In the genomic region with DNA sequence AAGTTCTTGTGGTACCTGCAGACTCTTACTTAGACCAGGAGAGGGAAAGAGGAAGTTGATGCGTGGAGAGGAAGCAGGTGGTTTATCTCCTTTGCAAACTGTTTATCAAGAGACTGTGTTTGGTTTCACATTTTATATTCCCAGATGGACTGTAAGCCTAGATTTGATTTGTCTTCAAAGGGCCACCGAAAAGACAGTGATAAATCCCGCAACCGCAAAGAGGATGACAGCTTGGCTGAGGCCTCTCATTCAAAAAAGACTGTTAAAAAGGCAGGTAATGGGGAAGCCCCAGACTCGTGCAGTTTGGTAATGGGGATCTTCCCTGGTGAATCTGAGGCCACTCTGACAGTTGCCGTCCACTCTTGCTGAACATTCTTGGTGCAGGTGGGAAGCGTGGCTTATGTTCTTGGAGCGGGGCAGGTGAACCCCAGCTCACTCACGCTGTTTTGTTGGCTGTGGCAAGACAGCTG, we compare ENCODE assay signal across 14 mouse cellular contexts. TPM values are rescaled to one million over a fixed set of nuclear protein-coding genes. Genes with fewer than 3 reads are reported as not detected.
A peak's percentile ranks its signal among the peaks of the same experiment; 100 is the strongest.
DNase-seq lines count a peak whose midpoint lies in the region; ATAC-seq and TF ChIP-seq lines count a peak whose summit lies in the region.
"Had no signal": no experiment of that assay in that cellular context is flagged by ENCODE, and none has a peak within 500 bp of the region (broad histone marks: within the 10 kb centered on the region; RNA-seq: fewer than 3 reads in every experiment).

No protein-coding gene starts in this region.

- no peak for TF ChIP-seq POLR2A in MEL (IDR thresholded peaks at IDR 0.05; ENCODE audit: control insufficient read depth in 1 of 2, insufficient read depth in 1 of 2, low read depth in 1 of 2, low read length in 2 of 2, poor library complexity in 1 of 2)

- DNase-seq in kidney, adult 18-20 months: no peak
- DNase-seq in B cell, adult 2 months: peak; percentile 68 to 70
- DNase-seq in MEL (ENCODE audit: low read depth, low spot score): peak; percentile 92
- DNase-seq in testis, postnatal 10 days (ENCODE audit: low spot score): no peak
- no peak for DNase-seq in urinary bladder, postnatal 36 days (ENCODE audit: low spot score in 2 of 2)
- DNase-seq: cerebellum, adult 11 months; lung, embryonic 14.5 days; thymus, postnatal 36 days had no signal

- WGBS in kidney, embryonic 16.5 days: 62% methylated on average over 9 of the region's 9 CpGs

- no peak for TF ChIP-seq RAD21 in MEL (IDR thresholded peaks at IDR 0.05; ENCODE audit: low read depth, low read length)

- no peaks in the 10 kb centered on the region for H3K27me3 ChIP-seq in kidney, embryonic 16.5 days (ENCODE audit: insufficient read depth, low read length)
- H3K27me3 ChIP-seq in MEL (ENCODE audit: control insufficient read depth in 1 of 2, insufficient read depth in 2 of 2, low read length in 2 of 2): no peaks in the 10 kb centered on the region
- H3K27me3 ChIP-seq: heart, embryonic 15.5 days had no signal

- no peak for ATAC-seq in kidney, embryonic 16.5 days (ENCODE audit: low FRiP score, low TSS enrichment)
- ATAC-seq in megakaryocyte progenitor cell, adult 5-6 weeks (replicated peaks; ENCODE audit: poor library complexity): peak; percentile 16; the same call in 1 of the 2 replicates
- ATAC-seq: activated CD4-positive, CD25-positive, alpha-beta regulatory T cell, adult 4 months had no signal

- peak overlapping the region; percentile 29; the same call in 1 of the 2 replicates for H3K9ac ChIP-seq in kidney, embryonic 16.5 days (replicated peaks; ENCODE audit: low read length)
- H3K9ac ChIP-seq in MEL (ENCODE audit: control insufficient read depth, low read depth, low read length, poor library complexity, severe bottlenecking): no peak overlapping the region
- H3K9ac ChIP-seq: heart, embryonic 15.5 days; hindbrain, embryonic 14.5 days; lung, embryonic 14.5 days had no signal

- H3K27ac ChIP-seq in kidney, embryonic 16.5 days (ENCODE audit: low read length): peak overlapping the region; percentile 67
- peak overlapping the region; percentile 20; the same call in 1 of the 2 replicates for H3K27ac ChIP-seq in MEL (ENCODE audit: control insufficient read depth, low read depth, low read length)
- H3K27ac ChIP-seq: heart, embryonic 15.5 days; hindbrain, embryonic 14.5 days had no signal

- H3K4me3 ChIP-seq in kidney, embryonic 16.5 days (ENCODE audit: low read length): peak overlapping the region; percentile 8; the same call in 1 of the 2 replicates
- no peak overlapping the region for H3K4me3 ChIP-seq in MEL (ENCODE audit: control insufficient read depth in 1 of 2, insufficient read depth in 1 of 2, low read depth in 2 of 2, low read length in 2 of 2)
- H3K4me3 ChIP-seq: erythroblast, embryonic 14.5 days; heart, embryonic 15.5 days had no signal

- TF ChIP-seq EP300 in MEL (IDR thresholded peaks at IDR 0.05; ENCODE audit: low read depth in 1 of 2, low read length in 2 of 2): peak; percentile 98 to 99

- no peak for TF ChIP-seq CTCF in MEL (IDR thresholded peaks at IDR 0.05 in 2 of 3, conservative IDR thresholded peaks at IDR 0.05 in 1 of 3; ENCODE audit: control insufficient read depth in 1 of 3, insufficient read depth in 1 of 3, low read depth in 2 of 3, low read length in 3 of 3, poor library complexity in 1 of 3, severe bottlenecking in 1 of 3)

- peaks cover 6% of the 10 kb centered on the region for H3K79me2 ChIP-seq in MEL (ENCODE audit: control insufficient read depth, insufficient read depth, low read length, poor library complexity)

- no peaks in the 10 kb centered on the region for H3K9me3 ChIP-seq in kidney, embryonic 16.5 days (ENCODE audit: low read length)
- no peaks in the 10 kb centered on the region for H3K9me3 ChIP-seq in MEL (replicated peaks; ENCODE audit: insufficient read depth, low read length)
- H3K9me3 ChIP-seq: heart, embryonic 15.5 days had no signal

- peaks cover 66% of the 10 kb centered on the region for H3K36me3 ChIP-seq in kidney, embryonic 16.5 days (ENCODE audit: insufficient read depth, low read length)
- peaks cover 20 to 36% of the 10 kb centered on the region in 2 experiments for H3K36me3 ChIP-seq in MEL (ENCODE audit: control insufficient read depth in 1 of 2, insufficient read depth in 2 of 2, low read length in 2 of 2)

- peak overlapping the region; percentile 37 for H3K4me2 ChIP-seq in kidney, embryonic 16.5 days (replicated peaks; ENCODE audit: low read depth, low read length)
- H3K4me2 ChIP-seq: heart, embryonic 15.5 days; hindbrain, embryonic 14.5 days; lung, embryonic 14.5 days had no signal

- H3K4me1 ChIP-seq in kidney, embryonic 16.5 days (ENCODE audit: insufficient read depth, low read length): peaks cover 43% of the 10 kb centered on the region
- peaks cover 11 to 23% of the 10 kb centered on the region in 2 experiments for H3K4me1 ChIP-seq in MEL (ENCODE audit: control insufficient read depth in 1 of 2, insufficient read depth in 2 of 2, low read length in 2 of 2)

TF ChIP-seq in MEL, 35 proteins besides CTCF, POLR2A, EP300 and RAD21 (continues in another document):
- TF ChIP-seq SIN3A (IDR thresholded peaks at IDR 0.05; ENCODE audit: low read length): peak; percentile 89
- TF ChIP-seq UBTF (IDR thresholded peaks at IDR 0.05; ENCODE audit: borderline replicate concordance, insufficient read depth, low read depth, low read length): no peak
- no peak for TF ChIP-seq NRF1 (IDR thresholded peaks at IDR 0.05; ENCODE audit: insufficient read depth, low read depth, low read length, poor library complexity, severe bottlenecking)
- 0 out of 2 replicates have a peak, but pooled peaks have one; percentile 2 for TF ChIP-seq SMC3 (IDR thresholded peaks at IDR 0.05; ENCODE audit: low read depth, low read length)
- TF ChIP-seq GATA1 (IDR thresholded peaks at IDR 0.05; ENCODE audit: low read depth, low read length): peak; percentile 99
- no peak for TF ChIP-seq GABPA (IDR thresholded peaks at IDR 0.05; ENCODE audit: low read depth, low read length)
- no peak for TF ChIP-seq TBP (IDR thresholded peaks at IDR 0.05; ENCODE audit: low read depth, low read length)
- TF ChIP-seq MYC (IDR thresholded peaks at IDR 0.05; ENCODE audit: low read depth, low read length): peak; percentile 77; the same call in 1 of the 2 replicates
- peak; percentile 98 for TF ChIP-seq ETS1 (IDR thresholded peaks at IDR 0.05; ENCODE audit: low read depth, low read length)
- TF ChIP-seq MEF2A (IDR thresholded peaks at IDR 0.05; ENCODE audit: extremely low read depth, insufficient replicate concordance, low read depth, low read length, poor library complexity, severe bottlenecking): peak; percentile 21; the same call in 1 of the 2 replicates
- TF ChIP-seq TCF12 (IDR thresholded peaks at IDR 0.05; ENCODE audit: low read depth, low read length): peak; percentile 98
- no peak for TF ChIP-seq POLR2AphosphoS5 (IDR thresholded peaks at IDR 0.05; ENCODE audit: borderline replicate concordance, low read depth, low read length)
- TF ChIP-seq ELF1 (IDR thresholded peaks at IDR 0.05; ENCODE audit: low read depth, low read length): peak; percentile 53; the same call in 1 of the 2 replicates
- TF ChIP-seq MAX (IDR thresholded peaks at IDR 0.05; ENCODE audit: low read length): no peak; the same call in 1 of the 2 replicates
- peak; percentile 87 for TF ChIP-seq BHLHE40 (IDR thresholded peaks at IDR 0.05; ENCODE audit: borderline replicate concordance, low read depth, low read length)
- TF ChIP-seq NELFE (IDR thresholded peaks at IDR 0.05; ENCODE audit: low read depth, low read length): no peak
- TF ChIP-seq USF1 (IDR thresholded peaks at IDR 0.05; ENCODE audit: low read depth, low read length): no peak
- TF ChIP-seq RCOR1 (IDR thresholded peaks at IDR 0.05; ENCODE audit: low read depth, low read length): peak; percentile 100

RNA-seq across cellular contexts. Expression of a gene that starts 3.6 kb away (rescaled TPM):
- polyA plus RNA-seq in kidney, embryonic 16.5 days (2015; fragmentation: Nextera tagmentation; extraction: Ambion mirVana): 131 and 153 TPM in 2 replicates
- 4.1 and 5.3 TPM in 2 replicates for total RNA-seq in MEL (2012; rRNA removed)
- 10 to 100 TPM in 1 of 2 experiments, not detected in 1; 10.5 TPM for polyA plus RNA-seq in MEL (2012; ENCODE audit: insufficient read depth in 1 of 2, insufficient read length in 2 of 2, low read depth in 1 of 2, low replicate concordance in 2 of 2, missing spikeins in 1 of 2)
- total RNA-seq in megakaryocyte progenitor cell, adult 5-6 weeks (2015): 6.3 and 10.2 TPM in 2 replicates
- 6.4 and 8.1 TPM in 2 replicates for total RNA-seq in megakaryocyte progenitor cell, adult 5-6 weeks (2017)

RNA-seq across cellular contexts. Expression of a gene that starts 5.1 kb away (rescaled TPM):
- polyA plus RNA-seq in kidney, embryonic 16.5 days (2015; fragmentation: Nextera tagmentation; extraction: Ambion mirVana): 82.1 and 88.7 TPM in 2 replicates
- total RNA-seq in MEL (2012; rRNA removed): 39.9 and 40.5 TPM in 2 replicates
- 10 to 100 TPM in 1 of 2 experiments, not detected in 1; 50.1 TPM for polyA plus RNA-seq in MEL (2012; ENCODE audit: insufficient read depth in 1 of 2, insufficient read length in 2 of 2, low read depth in 1 of 2, low replicate concordance in 2 of 2, missing spikeins in 1 of 2)
- 19.7 and 28.7 TPM in 2 replicates for total RNA-seq in megakaryocyte progenitor cell, adult 5-6 weeks (2015)
- 28.3 and 29.5 TPM in 2 replicates for total RNA-seq in megakaryocyte progenitor cell, adult 5-6 weeks (2017)

RNA-seq across cellular contexts. Expression of a gene that starts 23.6 kb away (rescaled TPM):
- polyA plus RNA-seq in kidney, embryonic 16.5 days (2015; fragmentation: Nextera tagmentation; extraction: Ambion mirVana): 1.4 and 1.9 TPM in 2 replicates
- total RNA-seq in MEL (2012; rRNA removed): 7.4 TPM in 2 replicates
- 10 to 100 TPM in 1 of 2 experiments, not detected in 1; 15.2 TPM for polyA plus RNA-seq in MEL (2012; ENCODE audit: insufficient read depth in 1 of 2, insufficient read length in 2 of 2, low read depth in 1 of 2, low replicate concordance in 2 of 2, missing spikeins in 1 of 2)
- total RNA-seq in megakaryocyte progenitor cell, adult 5-6 weeks (2015): 26.6 and 29.2 TPM in 2 replicates
- total RNA-seq in megakaryocyte progenitor cell, adult 5-6 weeks (2017): 36.7 and 44.6 TPM in 2 replicates

RNA-seq across cellular contexts. Expression of a gene that starts 49.2 kb away (rescaled TPM):
- 31.9 and 35.4 TPM in 2 replicates for polyA plus RNA-seq in kidney, embryonic 16.5 days (2015; fragmentation: Nextera tagmentation; extraction: Ambion mirVana)
- total RNA-seq in MEL (2012; rRNA removed): 0.39 and 0.59 TPM in 2 replicates
- 1 to 10 TPM in 1 of 2 experiments, not detected in 1; 5.8 TPM for polyA plus RNA-seq in MEL (2012; ENCODE audit: insufficient read depth in 1 of 2, insufficient read length in 2 of 2, low read depth in 1 of 2, low replicate concordance in 2 of 2, missing spikeins in 1 of 2)
- 4.1 and 4.8 TPM in 2 replicates for total RNA-seq in megakaryocyte progenitor cell, adult 5-6 weeks (2015)
- total RNA-seq in megakaryocyte progenitor cell, adult 5-6 weeks (2017): 3.9 and 4.2 TPM in 2 replicates

RNA-seq across cellular contexts. Expression of a gene that starts 57.8 kb away (rescaled TPM):
- 0.40 and 0.41 TPM in 2 replicates for polyA plus RNA-seq in kidney, embryonic 16.5 days (2015; fragmentation: Nextera tagmentation; extraction: Ambion mirVana)
- 20.0 and 31.0 TPM in 2 replicates for total RNA-seq in MEL (2012; rRNA removed)
- 10 to 100 TPM in 1 of 2 experiments, not detected in 1; 44.8 TPM for polyA plus RNA-seq in MEL (2012; ENCODE audit: insufficient read depth in 1 of 2, insufficient read length in 2 of 2, low read depth in 1 of 2, low replicate concordance in 2 of 2, missing spikeins in 1 of 2)
- 0.73 and 1.9 TPM in 2 replicates for total RNA-seq in megakaryocyte progenitor cell, adult 5-6 weeks (2015)
- 1.2 and 3.3 TPM in 2 replicates for total RNA-seq in megakaryocyte progenitor cell, adult 5-6 weeks (2017)
- polyA plus RNA-seq: hindbrain, embryonic 14.5 days had no signal

Comparison
In these comparisons a context has a peak if more than half of its experiments do, and no peak if none do; other contexts are left out.
1. DNase-seq: peak in B cell, adult 2 months (2 of 2) and MEL (single experiment); none in kidney, adult 18-20 months (single experiment), testis, postnatal 10 days (single experiment) and urinary bladder, postnatal 36 days (0 of 2).